Mouse (Mus musculus) embryonic facial prominence, embryonic 10.5 days (tissue): Measurements from ENCODE around the gene Cdkal1. TPM values are rescaled to one million over a fixed set of nuclear protein-coding genes. Genes with fewer than 3 reads are reported as not detected.

Experiments
- DNase-seq: peaks from one replicate; pipeline ENCODE4 v3.0.0-alpha.2; 2017; ENCODE audit warnings: low spot score
- H3K27ac ChIP-seq: fragments of 300-500 bp; sonication (generic); replicated peaks from 2 replicates; pipeline ENCODE4 v1.5.1; 2016; ENCODE audit warnings: mild to moderate bottlenecking
- H3K27me3 ChIP-seq: fragments of 300-500 bp; sonication (generic); replicated peaks from 2 replicates; pipeline ENCODE4 v1.6.1; 2016; ENCODE audit warnings: low read depth, mild to moderate bottlenecking; ENCODE audit not compliant: poor library complexity, severe bottlenecking
- H3K36me3 ChIP-seq: fragments of 300-500 bp; sonication (generic); replicated peaks from 2 replicates; pipeline ENCODE4 v1.6.1; 2016; ENCODE audit warnings: mild to moderate bottlenecking, moderate library complexity
- H3K4me1 ChIP-seq: fragments of 300-500 bp; sonication (generic); 2 replicates; pipeline ENCODE4 v1.6.1; 2016
- H3K4me3 ChIP-seq: fragments of 300-500 bp; sonication (generic); 2 replicates; pipeline ENCODE4 v1.5.1; 2016; ENCODE audit warnings: mild to moderate bottlenecking, moderate library complexity
- H3K9me3 ChIP-seq: fragments of 300-500 bp; sonication (generic); 2 replicates; pipeline ENCODE4 v1.6.1; 2016; ENCODE audit warnings: mild to moderate bottlenecking
- WGBS: fragments of 180-500 bp; shearing (Covaris S2); methylation state at CpG from one replicate; pipeline ENCODE4 v1.1.7; 2016; 5-methylcytosine and 5-hydroxymethylcytosine counted together
- polyA plus RNA-seq: library from polyadenylated mRNA; unstranded; fragments of >200 nt; fragmentation: Nextera tagmentation; extraction: Ambion mirVana; gene quantifications from 2 replicates; pipeline ENCODE4 v1.2.1, GENCODE M21; 2016

Gene Cdkal1
- polyA plus RNA-seq, 1 experiment from 2014 or later, result 35.2 TPM

DNA sequence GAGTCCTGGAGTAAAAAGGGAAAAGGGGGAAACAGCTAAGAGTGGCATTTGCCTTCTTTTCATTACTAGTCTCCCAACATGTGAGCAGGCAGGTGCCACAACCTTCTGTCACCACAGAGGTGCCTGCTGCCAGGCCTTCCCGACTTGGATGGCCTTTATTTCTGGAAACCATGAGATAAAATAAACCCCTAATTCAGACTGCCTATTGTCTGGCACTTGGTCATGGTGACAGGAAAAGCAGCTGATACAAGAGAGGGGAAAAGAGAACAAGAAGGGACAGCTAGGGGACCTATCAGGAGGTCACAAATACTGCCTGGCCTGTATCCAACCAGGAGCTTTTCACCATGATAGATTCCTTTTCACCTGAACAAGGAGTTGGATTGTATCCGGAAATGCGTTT is 466.6 kb downstream of the Cdkal1 start:
- no peaks in the 10 kb centered on the region for H3K36me3 ChIP-seq

GRCm38 (mm10) chr13:29377572-29377971 is 477.9 kb downstream of the Cdkal1 start:
- no peak overlapping the region for H3K27ac ChIP-seq
- H3K36me3 ChIP-seq, result no peaks in the 10 kb centered on the region
- DNase-seq, result no peak
- H3K4me1 ChIP-seq, result no peaks in the 10 kb centered on the region
- no peaks in the 10 kb centered on the region for H3K9me3 ChIP-seq
- WGBS, result 85% methylated on average over 2 of the region's 2 CpGs
- no peak overlapping the region for H3K4me3 ChIP-seq
- no peaks in the 10 kb centered on the region for H3K27me3 ChIP-seq

More for the DNA sequence above, 466.6 kb downstream of the Cdkal1 start:
- H3K4me1 ChIP-seq, result no peaks in the 10 kb centered on the region
- H3K27me3 ChIP-seq, result no peaks in the 10 kb centered on the region
- DNase-seq, result no peak
- 87% methylated on average over 3 of the region's 3 CpGs for WGBS
- H3K9me3 ChIP-seq, result no peaks in the 10 kb centered on the region
- H3K27ac ChIP-seq, result no peak overlapping the region
- H3K4me3 ChIP-seq, result no peak overlapping the region

GRCm38 (mm10) chr13:29371916-29372315 is 483.6 kb downstream of the Cdkal1 start:
- H3K9me3 ChIP-seq, result no peaks in the 10 kb centered on the region
- DNase-seq, result no peak
- H3K4me3 ChIP-seq, result no peak overlapping the region
- H3K4me1 ChIP-seq, result peaks cover 21% of the 10 kb centered on the region
- H3K36me3 ChIP-seq, result no peaks in the 10 kb centered on the region
- no peaks in the 10 kb centered on the region for H3K27me3 ChIP-seq
- H3K27ac ChIP-seq, result peak overlapping the region; percentile 45
- WGBS, result 54% methylated on average over 3 of the region's 3 CpGs

DNA sequence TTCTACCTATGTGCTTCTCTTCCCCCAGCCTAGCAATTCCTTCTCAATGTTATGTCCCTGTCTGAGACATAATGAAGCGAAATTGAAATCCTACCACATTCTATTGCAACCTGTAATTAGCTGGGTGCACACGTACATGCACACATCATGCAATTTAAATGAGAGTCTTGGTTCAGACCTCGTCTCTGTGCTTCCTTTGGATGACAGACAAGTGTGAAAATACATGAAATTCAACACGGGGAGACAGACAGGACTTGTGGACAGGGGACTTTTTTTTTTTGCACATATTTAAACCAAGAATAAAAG is 484.1 kb downstream of the Cdkal1 start:
- 25% methylated on average over 4 of the region's 4 CpGs for WGBS
- H3K27ac ChIP-seq, result peak overlapping the region; percentile 15; the same call in 1 of the 2 replicates
- no peaks in the 10 kb centered on the region for H3K36me3 ChIP-seq
- H3K9me3 ChIP-seq, result no peaks in the 10 kb centered on the region
- peaks cover 21% of the 10 kb centered on the region for H3K4me1 ChIP-seq
- H3K27me3 ChIP-seq, result no peaks in the 10 kb centered on the region
- H3K4me3 ChIP-seq, result no peak overlapping the region
- DNase-seq, result no peak

DNA sequence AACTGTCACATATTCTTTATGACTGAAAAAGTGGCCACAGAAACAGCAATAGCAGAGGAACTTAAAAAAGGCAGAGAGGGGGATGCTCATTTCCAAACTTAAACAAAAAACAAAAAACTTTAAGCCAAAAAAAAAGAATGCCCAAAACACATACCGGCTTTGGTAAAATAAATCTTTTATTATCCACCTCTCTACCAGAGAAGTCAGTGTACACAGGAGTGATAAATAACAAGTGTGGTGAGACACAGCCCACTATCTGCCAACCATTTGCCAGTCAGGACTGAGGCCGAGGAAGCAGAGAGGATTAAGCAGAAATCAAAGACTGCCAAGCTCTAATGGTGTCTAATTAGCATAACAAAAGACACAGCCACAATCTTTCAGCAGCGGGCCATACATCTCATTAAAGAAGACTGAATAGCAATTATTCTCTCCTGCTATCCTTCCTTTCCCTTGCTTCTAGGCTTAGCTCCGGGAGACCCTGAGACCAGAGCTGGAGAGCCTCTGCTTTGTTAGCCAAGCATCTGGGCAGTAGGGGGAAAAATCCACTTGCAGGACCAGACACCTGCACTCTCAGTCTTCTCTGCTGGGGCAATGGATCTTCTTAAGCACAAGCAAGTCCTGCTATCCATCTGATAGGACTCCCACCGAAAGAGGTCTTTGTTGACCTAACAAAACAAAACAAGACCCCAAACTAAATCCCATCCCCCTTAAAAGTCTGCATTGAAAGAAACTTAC is 484.6 kb downstream of the Cdkal1 start:
- Histone ChIP-seq H3K9me3 (no peaks in the 10 kb centered on the region), H3K27me3 (no peaks in the 10 kb centered on the region), H3K4me3 (no peak overlapping the region), H3K36me3 (no peaks in the 10 kb centered on the region), H3K27ac (peak overlapping the region; percentile 15; the same call in 1 of the 2 replicates), H3K4me1 (peaks cover 23% of the 10 kb centered on the region)
- 10% methylated on average over 5 of the region's 5 CpGs for WGBS
- DNase-seq, result no peak

DNA sequence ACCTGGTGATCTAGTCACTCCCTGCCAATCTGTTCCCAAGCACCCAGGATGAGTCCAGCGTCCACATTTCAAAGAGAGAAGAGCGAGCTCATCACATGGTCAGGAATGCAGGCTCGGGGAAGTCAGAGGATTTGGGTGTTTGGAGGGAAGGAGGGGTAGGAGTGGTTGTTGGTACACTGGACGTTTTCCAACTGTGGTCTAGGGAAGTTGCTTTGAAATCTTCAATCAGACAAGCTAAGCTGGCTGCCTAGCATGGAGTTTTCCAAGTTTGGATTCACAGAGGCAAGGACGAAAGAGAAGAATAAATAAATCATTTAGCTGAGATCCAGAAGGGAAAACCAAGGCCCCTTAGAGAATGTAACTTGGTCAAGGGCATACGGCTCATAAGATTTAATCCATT is 486.7 kb downstream of the Cdkal1 start:
- H3K27ac ChIP-seq, result no peak overlapping the region
- H3K4me1 ChIP-seq, result peaks cover 44% of the 10 kb centered on the region
- WGBS, result 53% methylated on average over 6 of the region's 6 CpGs

DNA sequence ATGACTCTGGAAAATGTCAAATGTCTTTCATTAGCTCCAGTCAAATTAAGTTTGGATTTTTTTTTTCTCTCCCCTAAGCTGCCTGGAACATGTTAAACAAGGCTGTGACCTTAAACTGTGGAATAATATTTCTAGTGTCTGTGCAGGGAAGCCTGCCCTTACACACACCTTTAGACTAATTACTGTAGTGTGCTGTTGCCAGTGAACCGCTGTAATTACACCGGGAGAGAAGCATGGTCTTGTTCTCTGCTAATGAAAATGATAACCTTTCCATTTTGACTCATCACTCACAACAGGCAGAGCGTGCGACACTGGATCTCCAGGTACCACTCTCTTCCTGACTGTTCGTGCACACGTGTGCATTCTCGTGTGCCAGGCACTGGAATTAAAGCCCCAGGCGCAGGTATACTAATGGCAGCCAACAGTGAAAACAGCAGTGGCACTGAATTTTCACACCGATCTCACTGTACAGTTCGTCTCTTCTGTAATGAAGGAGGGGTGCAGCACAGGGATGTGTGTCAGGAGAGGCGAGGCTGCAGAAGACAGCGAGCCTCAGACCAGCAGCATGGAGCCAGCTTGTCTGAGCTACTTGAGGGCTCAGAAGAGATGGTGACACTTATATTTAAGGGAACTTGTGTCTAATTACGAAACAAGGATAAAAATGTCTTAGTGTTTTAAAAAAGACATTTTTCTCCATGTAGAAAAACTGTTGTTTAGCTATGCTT is 490.4 kb downstream of the Cdkal1 start:
- no peaks in the 10 kb centered on the region for H3K27me3 ChIP-seq
- H3K4me1 ChIP-seq, result peaks cover 28% of the 10 kb centered on the region
- H3K9me3 ChIP-seq, result no peaks in the 10 kb centered on the region
- no peaks in the 10 kb centered on the region for H3K36me3 ChIP-seq
- no peak overlapping the region for H3K4me3 ChIP-seq
- no peak overlapping the region for H3K27ac ChIP-seq
- WGBS, result 75% methylated on average over 13 of the region's 13 CpGs
- no peak for DNase-seq

More for the DNA sequence above, 486.7 kb downstream of the Cdkal1 start:
- Histone ChIP-seq H3K36me3 (no peaks in the 10 kb centered on the region), H3K27me3 (no peaks in the 10 kb centered on the region), H3K4me3 (no peak overlapping the region), H3K9me3 (no peaks in the 10 kb centered on the region)
- DNase-seq, result no peak

- 36% methylated on average over 6 of the region's 6 CpGs for whole genome bisulfite sequencing
- H3K4me1 ChIP-seq, result peaks cover 28% of the 10 kb centered on the region
- no peaks in the 10 kb centered on the region for H3K9me3 ChIP-seq
- peak overlapping the region; percentile 63 for H3K27ac ChIP-seq
- H3K36me3 ChIP-seq, result no peaks in the 10 kb centered on the region
- no peak overlapping the region for H3K4me3 ChIP-seq
- no peak for DNase-seq
- no peaks in the 10 kb centered on the region for H3K27me3 ChIP-seq
Observed at GRCm38 (mm10) chr13:29364009-29364408, 491.5 kb downstream of the Cdkal1 start.

GRCm38 (mm10) chr13:29361842-29362241 is 493.6 kb downstream of the Cdkal1 start:
- peaks cover 28% of the 10 kb centered on the region for H3K4me1 ChIP-seq
- H3K36me3 ChIP-seq, result no peaks in the 10 kb centered on the region
- H3K9me3 ChIP-seq, result no peaks in the 10 kb centered on the region
- H3K27me3 ChIP-seq, result no peaks in the 10 kb centered on the region
- no peak for DNase-seq
- H3K27ac ChIP-seq, result no peak overlapping the region
- no peak overlapping the region for H3K4me3 ChIP-seq
- 83% methylated on average over 4 of the region's 4 CpGs for WGBS

GRCm38 (mm10) chr13:29360899-29361298 is 494.6 kb downstream of the Cdkal1 start:
- WGBS, result 86% methylated on average over 10 of the region's 10 CpGs
- Histone ChIP-seq H3K9me3 (no peaks in the 10 kb centered on the region), H3K36me3 (no peaks in the 10 kb centered on the region), H3K27ac (no peak overlapping the region), H3K4me3 (no peak overlapping the region), H3K27me3 (no peaks in the 10 kb centered on the region), H3K4me1 (peaks cover 36% of the 10 kb centered on the region)
- DNase-seq, result no peak

GRCm38 (mm10) chr13:29359341-29359740 is 496.1 kb downstream of the Cdkal1 start:
- WGBS, result 86% methylated on average over 1 of the region's 1 CpGs
- no peak overlapping the region for H3K4me3 ChIP-seq
- H3K27me3 ChIP-seq, result no peaks in the 10 kb centered on the region
- no peak for DNase-seq
- no peak overlapping the region for H3K27ac ChIP-seq
- peaks cover 31% of the 10 kb centered on the region for H3K4me1 ChIP-seq
- H3K9me3 ChIP-seq, result no peaks in the 10 kb centered on the region
- no peaks in the 10 kb centered on the region for H3K36me3 ChIP-seq

DNA sequence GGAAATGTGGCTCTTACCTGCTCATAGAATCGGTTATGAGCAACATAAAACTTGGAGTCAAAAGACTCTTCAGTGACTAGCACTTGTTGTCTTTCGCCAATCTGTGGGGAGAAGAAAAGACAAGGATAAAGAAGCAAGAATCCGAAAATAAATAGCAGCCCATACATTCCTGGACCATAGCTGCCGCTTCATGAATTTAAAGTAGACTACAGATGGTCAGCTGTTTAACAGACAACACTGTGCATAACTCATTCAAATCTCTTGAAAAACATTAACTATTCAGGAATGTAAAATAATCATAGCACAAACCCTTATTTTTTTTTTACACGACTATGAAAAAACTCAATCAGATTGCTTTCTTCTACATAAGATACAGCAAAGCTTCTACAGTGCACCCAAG is 498.0 kb downstream of the Cdkal1 start:
- H3K4me1 ChIP-seq, result peaks cover 20% of the 10 kb centered on the region
- H3K27me3 ChIP-seq, result no peaks in the 10 kb centered on the region
- DNase-seq, result no peak
- no peaks in the 10 kb centered on the region for H3K36me3 ChIP-seq
- H3K27ac ChIP-seq, result no peak overlapping the region
- H3K9me3 ChIP-seq, result no peaks in the 10 kb centered on the region
- H3K4me3 ChIP-seq, result no peak overlapping the region
- 90% methylated on average over 5 of the region's 5 CpGs for WGBS

GRCm38 (mm10) chr13:29356158-29356485 is 499.4 kb downstream of the Cdkal1 start:
- H3K27me3 ChIP-seq, result no peaks in the 10 kb centered on the region
- H3K36me3 ChIP-seq, result no peaks in the 10 kb centered on the region
- H3K4me1 ChIP-seq, result peaks cover 24% of the 10 kb centered on the region
- H3K4me3 ChIP-seq, result no peak overlapping the region
- WGBS, result 39% methylated on average over 10 of the region's 10 CpGs
- H3K27ac ChIP-seq, result 0 out of 2 replicates have a peak overlapping the region, but pooled peaks have one; percentile 62
- no peaks in the 10 kb centered on the region for H3K9me3 ChIP-seq
- peak; percentile 22 for DNase-seq
